Mouse (Mus musculus) thymus, adult 2 months (tissue): Measurements from ENCODE around the gene Ift27.

Experiments used
- CTCF ChIP-seq: fragments of 200-500 bp; IDR thresholded peaks from 2 replicates; pipeline ENCODE4 v1.5.1; 2012; ENCODE audit warnings: mild to moderate bottlenecking, control low read depth, low read length, moderate library complexity, borderline replicate concordance; ENCODE audit not compliant: control insufficient read depth, poor library complexity, insufficient read depth; ENCODE audit errors: extremely low read depth
- POLR2A ChIP-seq: fragments of 200-500 bp; IDR thresholded peaks from 2 replicates; pipeline ENCODE4 v1.6.1; 2012; ENCODE audit warnings: mild to moderate bottlenecking, low read length, control low read depth, moderate library complexity; ENCODE audit not compliant: control insufficient read depth, poor library complexity, insufficient read depth; ENCODE audit errors: extremely low read depth

GRCm38 (mm10) chr15:78153045-78153775 is 20.7 kb downstream of the Ift27 start:
- TF ChIP-seq CTCF (no peak), POLR2A (no peak)
